In the genomic region with DNA sequence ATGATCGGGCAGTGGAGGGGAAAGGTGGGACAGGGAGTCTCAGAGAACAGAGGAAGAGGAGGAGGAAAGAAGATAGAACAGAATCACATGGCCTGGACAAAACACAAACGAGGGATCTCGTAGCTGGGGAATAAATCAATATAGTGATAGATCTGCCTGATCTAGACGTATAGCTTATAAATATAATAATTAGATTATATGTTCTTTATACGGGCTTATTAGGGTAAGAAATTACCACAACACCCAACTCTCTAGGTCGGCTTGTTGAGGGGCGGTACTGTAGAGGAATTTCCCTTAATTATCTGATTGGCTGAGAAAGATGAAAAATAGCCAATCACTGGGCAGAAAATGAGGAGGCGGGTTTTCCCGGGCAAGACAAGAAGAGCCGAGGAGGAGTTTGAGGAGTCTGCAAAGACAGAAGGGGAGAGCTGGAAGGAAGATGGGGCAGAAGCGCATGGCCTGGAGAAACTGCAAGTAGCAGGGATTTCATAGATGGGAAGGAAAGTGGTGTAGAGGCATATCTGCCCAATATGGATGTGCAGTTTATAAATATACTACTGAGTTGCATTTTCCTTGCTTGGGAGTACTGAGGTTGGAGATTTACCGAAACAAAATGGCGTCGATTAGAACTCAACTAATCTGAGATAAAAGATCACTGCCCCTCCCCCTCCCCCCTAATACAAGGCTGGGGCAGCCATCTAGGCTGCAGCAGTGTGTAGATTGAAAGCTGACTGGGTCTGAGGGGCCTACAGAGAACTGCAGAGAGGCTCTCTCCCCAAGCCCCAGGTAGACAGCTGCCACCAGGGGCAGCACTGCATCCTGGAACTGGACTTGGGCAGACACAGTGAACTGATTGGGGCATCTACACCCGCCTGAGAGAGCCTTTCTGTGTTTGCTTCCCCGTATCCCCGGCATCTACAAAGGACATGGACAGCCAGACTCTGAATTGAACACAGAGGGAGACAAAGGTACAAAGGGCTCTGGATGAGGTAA, we compare ENCODE assay signal across 9 mouse cellular contexts. TPM values are rescaled to one million over a fixed set of nuclear protein-coding genes. Genes with fewer than 3 reads are reported as not detected.
DNase-seq lines count a peak whose midpoint lies in the region.
"Had no signal": no experiment of that assay in that cellular context is flagged by ENCODE, and none has a peak within 500 bp of the region (broad histone marks: within the 10 kb centered on the region; RNA-seq: fewer than 3 reads in every experiment).

No protein-coding gene starts in this region.

- intact Hi-C loops in heart, postnatal 25 days (cut with DNase I), result no loop called here

- DNase-seq in heart, adult 11 months, result peak; percentile 74
- no peak for DNase-seq in heart, postnatal 25 days (ENCODE audit: low spot score)
- DNase-seq in 3T3-L1 (ENCODE audit: low read depth, low spot score), result peak; percentile 7
- peak; percentile 92 for DNase-seq in MN1 (ENCODE audit: low spot score)
- peak; percentile 72 for DNase-seq in liver
- no peak for DNase-seq in frontal cortex, postnatal 10 days (ENCODE audit: low spot score in 2 of 2)
- DNase-seq in spleen, postnatal 36 days (ENCODE audit: low spot score in 2 of 2), result no peak
- no peak for DNase-seq in adrenal gland, adult 2 months
- DNase-seq: cerebellum, adult 9-11 months had no signal

RNA-seq across cellular contexts. Expression of a gene that starts 18.2 kb away (rescaled TPM):
- under 1 TPM in 1 of 2 experiments, not detected in 1; 0.08 TPM for total RNA-seq in heart, postnatal 25 days (2021)
- total RNA-seq in adrenal gland, adult 2 months (2021), result under 1 TPM; 0.12 to 0.35 TPM
- polyA plus RNA-seq in adrenal gland, adult 2 months (2012; rRNA removed), result 0.09 TPM in 1 of 2 replicates, not detected in the other

RNA-seq across cellular contexts. Expression of a gene that starts 48.8 kb away (rescaled TPM):
- total RNA-seq in heart, postnatal 25 days (2021), result 1 to 10 TPM; 1.9 to 2.2 TPM
- 1 to 10 TPM; 1.4 to 2.9 TPM for total RNA-seq in adrenal gland, adult 2 months (2021)
- 0.03 and 0.29 TPM in 2 replicates for polyA plus RNA-seq in adrenal gland, adult 2 months (2012; rRNA removed)

RNA-seq across cellular contexts. Expression of a gene that starts 49.0 kb away (rescaled TPM):
- 1 to 10 TPM; 2.5 TPM for total RNA-seq in heart, postnatal 25 days (2021)
- total RNA-seq in adrenal gland, adult 2 months (2021), result 1 to 10 TPM; 3.7 to 3.8 TPM
- polyA plus RNA-seq in adrenal gland, adult 2 months (2012; rRNA removed), result 0.82 and 3.2 TPM in 2 replicates

Comparison
In these comparisons a context has a peak if more than half of its experiments do, and no peak if none do; other contexts are left out.
1. DNase-seq: peak in heart, adult 11 months (single experiment), 3T3-L1 (single experiment), MN1 (single experiment) and liver (single experiment); none in heart, postnatal 25 days (single experiment), frontal cortex, postnatal 10 days (0 of 2), spleen, postnatal 36 days (0 of 2) and adrenal gland, adult 2 months (single experiment).